Comparison of ENCODE assay signal across 10 mouse cellular contexts in genomic region chr15:12306188-12307071, GRCm38 (mm10). TPM values are rescaled to one million over a fixed set of nuclear protein-coding genes. Genes with fewer than 3 reads are reported as not detected.
A peak's percentile ranks its signal among the peaks of the same experiment; 100 is the strongest.
DNase-seq lines count a peak whose midpoint lies in the region; ATAC-seq lines count a peak whose summit lies in the region.
"Had no signal": no experiment of that assay in that cellular context is flagged by ENCODE, and none has a peak within 500 bp of the region (broad histone marks: within the 10 kb centered on the region; RNA-seq: fewer than 3 reads in every experiment).

No protein-coding gene starts in this region.

- no peaks in the 10 kb centered on the region for H3K9me3 ChIP-seq in liver, embryonic 11.5 days (ENCODE audit: control insufficient read depth, low read length)
- no peaks in the 10 kb centered on the region for H3K9me3 ChIP-seq in hindbrain, embryonic 16.5 days (ENCODE audit: control insufficient read depth, low read length)
- H3K9me3 ChIP-seq: limb, embryonic 15.5 days had no signal

- H3K27me3 ChIP-seq in liver, embryonic 11.5 days (replicated peaks; ENCODE audit: control insufficient read depth, insufficient read depth, low read length), result no peaks in the 10 kb centered on the region
- no peaks in the 10 kb centered on the region for H3K27me3 ChIP-seq in hindbrain, embryonic 16.5 days (replicated peaks; ENCODE audit: control insufficient read depth, insufficient read depth, low read length)
- H3K27me3 ChIP-seq: limb, embryonic 15.5 days had no signal

- H3K9ac ChIP-seq in liver, embryonic 11.5 days (ENCODE audit: low read depth, low read length), result peak overlapping the region; percentile 44; the same call in 1 of the 2 replicates
- H3K9ac ChIP-seq in hindbrain, embryonic 16.5 days (ENCODE audit: low read depth, low read length), result no peak overlapping the region
- H3K9ac ChIP-seq: limb, embryonic 15.5 days had no signal

- no peak overlapping the region for H3K4me3 ChIP-seq in liver, embryonic 11.5 days (ENCODE audit: low read depth, low read length)
- no peak overlapping the region for H3K4me3 ChIP-seq in hindbrain, embryonic 16.5 days (ENCODE audit: low read length)
- H3K4me3 ChIP-seq: limb, embryonic 15.5 days had no signal

- ATAC-seq in frontal cortex, adult (ENCODE audit: low TSS enrichment), result peak; percentile 85
- ATAC-seq in liver, embryonic 11.5 days (replicated peaks; ENCODE audit: low FRiP score), result peak; percentile 67
- ATAC-seq in hindbrain, embryonic 16.5 days, result no peak
- ATAC-seq in activated CD4-positive, CD25-positive, alpha-beta regulatory T cell, adult 4 months, result no peak

- H3K4me2 ChIP-seq in liver, embryonic 11.5 days, result peak overlapping the region; percentile 50
- no peak overlapping the region for H3K4me2 ChIP-seq in hindbrain, embryonic 16.5 days (ENCODE audit: low read length)
- H3K4me2 ChIP-seq: limb, embryonic 15.5 days had no signal

- 30% methylated on average over 8 of the region's 8 CpGs for WGBS in liver, embryonic 11.5 days
- WGBS in hindbrain, embryonic 16.5 days, result 63% methylated on average over 8 of the region's 8 CpGs

- H3K27ac ChIP-seq in liver, embryonic 11.5 days (ENCODE audit: low read depth, low read length), result peak overlapping the region; percentile 65
- H3K27ac ChIP-seq in hindbrain, embryonic 16.5 days (ENCODE audit: low read depth, low read length), result no peak overlapping the region
- H3K27ac ChIP-seq: limb, embryonic 15.5 days had no signal

- DNase-seq in frontal cortex, postnatal 14 days (ENCODE audit: low spot score in 2 of 2), result no peak
- DNase-seq in urinary bladder, postnatal 14 days (ENCODE audit: low spot score), result peak; percentile 57
- DNase-seq in urinary bladder, adult 2 months (ENCODE audit: low spot score), result no peak
- no peak for DNase-seq in liver, embryonic 11.5 days (ENCODE audit: low spot score)
- peak; percentile 24 for DNase-seq in telencephalon, adult 2 months (ENCODE audit: low read depth, low spot score)
- DNase-seq: adrenal gland, postnatal 14 days had no signal

- H3K4me1 ChIP-seq in liver, embryonic 11.5 days (replicated peaks; ENCODE audit: control insufficient read depth, insufficient read depth, low read length), result peaks cover 16% of the 10 kb centered on the region
- H3K4me1 ChIP-seq in hindbrain, embryonic 16.5 days (ENCODE audit: control insufficient read depth, insufficient read depth, low read depth, low read length), result no peaks in the 10 kb centered on the region
- H3K4me1 ChIP-seq: limb, embryonic 15.5 days had no signal

- no peaks in the 10 kb centered on the region for H3K36me3 ChIP-seq in liver, embryonic 11.5 days (ENCODE audit: control insufficient read depth, insufficient read depth, low read length)
- no peaks in the 10 kb centered on the region for H3K36me3 ChIP-seq in hindbrain, embryonic 16.5 days (ENCODE audit: control insufficient read depth, insufficient read depth, low read length)
- H3K36me3 ChIP-seq: limb, embryonic 15.5 days had no signal

RNA-seq across cellular contexts. Expression of gene Golph3, which starts 14.8 kb away (rescaled TPM):
- 118 and 141 TPM in 2 replicates for polyA plus RNA-seq in urinary bladder, adult 2 months (2012; rRNA removed)
- polyA plus RNA-seq in liver, embryonic 11.5 days (2014; fragmentation: Nextera tagmentation; extraction: Ambion mirVana), result 93.0 and 107 TPM in 2 replicates
- polyA plus RNA-seq in hindbrain, embryonic 16.5 days (2015; fragmentation: Nextera tagmentation; extraction: Ambion mirVana), result 64.2 and 66.1 TPM in 2 replicates
- polyA plus RNA-seq in activated CD4-positive, CD25-positive, alpha-beta regulatory T cell, adult 4 months (2017; shearing (Covaris generic)), result 10 to 100 TPM; 31.8 to 35.4 TPM

RNA-seq across cellular contexts. Expression of gene 1810049J17Rik, which starts 15.3 kb away (rescaled TPM):
- 0.19 TPM in 1 of 2 replicates, not detected in the other for polyA plus RNA-seq in urinary bladder, adult 2 months (2012; rRNA removed)
- polyA plus RNA-seq in liver, embryonic 11.5 days (2014; fragmentation: Nextera tagmentation; extraction: Ambion mirVana), result 0.58 and 1.3 TPM in 2 replicates
- polyA plus RNA-seq in hindbrain, embryonic 16.5 days (2015; fragmentation: Nextera tagmentation; extraction: Ambion mirVana), result 0.62 and 1.1 TPM in 2 replicates
- not detected for polyA plus RNA-seq in activated CD4-positive, CD25-positive, alpha-beta regulatory T cell, adult 4 months (2017; shearing (Covaris generic))

Comparison
In these comparisons a context has a peak if more than half of its experiments do, and no peak if none do; other contexts are left out.
1. DNase-seq: peak in urinary bladder, postnatal 14 days (single experiment) and telencephalon, adult 2 months (single experiment); none in frontal cortex, postnatal 14 days (0 of 2), urinary bladder, adult 2 months (single experiment) and liver, embryonic 11.5 days (single experiment).
2. ATAC-seq: peak in frontal cortex, adult (single experiment) and liver, embryonic 11.5 days (single experiment); none in hindbrain, embryonic 16.5 days (single experiment) and activated CD4-positive, CD25-positive, alpha-beta regulatory T cell, adult 4 months (single experiment).